Mouse (Mus musculus): ENCODE data around the gene 9930104L06Rik. TPM values are rescaled to one million over a fixed set of nuclear protein-coding genes. Genes with fewer than 3 reads are reported as not detected.
A peak's percentile ranks its signal among the peaks of the same experiment; 100 is the strongest.

The 9930104L06Rik gene
- polyA plus RNA-seq, 1 experiment from 2014 or later, result 13.1 TPM

DNA sequence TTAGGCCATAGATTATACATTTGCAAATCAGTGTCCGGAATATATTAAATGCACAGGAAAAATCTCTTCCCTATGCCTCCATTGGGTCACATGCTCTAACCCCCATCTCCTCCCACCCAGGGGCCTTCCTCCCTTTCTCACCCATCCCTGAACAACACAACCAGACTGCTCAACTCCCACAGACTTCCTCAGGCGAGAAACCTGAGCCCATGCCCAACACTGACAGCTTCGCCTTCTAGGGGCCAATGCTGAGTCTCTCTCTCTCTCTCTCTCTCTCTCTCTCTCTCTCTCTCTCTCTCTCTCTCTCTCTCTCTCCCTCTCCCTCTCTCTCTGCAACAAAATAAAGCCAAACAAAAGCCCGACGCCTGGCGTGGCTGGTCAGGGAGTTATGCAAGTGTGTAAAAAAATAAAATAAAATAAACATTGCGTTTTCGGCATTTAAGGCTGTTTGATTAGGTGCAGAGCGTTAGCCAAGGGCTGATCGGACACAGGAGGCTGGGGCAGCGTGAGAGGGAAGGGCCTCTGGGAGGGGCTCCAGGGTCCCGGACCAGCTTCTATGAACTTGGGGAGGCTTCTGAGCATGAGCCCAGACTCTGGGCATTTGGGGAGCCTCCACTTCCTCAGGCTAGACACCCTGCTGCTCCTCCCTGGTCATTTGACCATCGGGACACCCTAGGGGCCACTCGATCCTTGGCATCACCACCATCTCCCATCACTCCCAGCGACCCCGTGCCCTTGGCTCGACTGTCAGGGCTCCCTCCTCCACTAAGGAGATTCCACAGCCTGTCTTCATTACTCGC is 48.2 kb downstream of the 9930104L06Rik start:
- Histone ChIP-seq H3K9ac (no peak overlapping the region), H3K36me3 (no peaks in the 10 kb centered on the region), H3K27ac (no peak overlapping the region), H3K27me3 (peaks cover 70% of the 10 kb centered on the region), H3K4me1 (peaks cover 48% of the 10 kb centered on the region), H3K9me3 (no peaks in the 10 kb centered on the region), H3K4me3 (peak overlapping the region; percentile 6; the same call in 1 of the 2 replicates), H3K4me2 (peak overlapping the region; percentile 82)
- peak; percentile 12; the same call in 1 of the 2 replicates for ATAC-seq (ENCODE audit: borderline replicate concordance, extremely low read depth, low FRiP score, low TSS enrichment)
- 4% methylated on average over 18 of the region's 18 CpGs for WGBS

DNA sequence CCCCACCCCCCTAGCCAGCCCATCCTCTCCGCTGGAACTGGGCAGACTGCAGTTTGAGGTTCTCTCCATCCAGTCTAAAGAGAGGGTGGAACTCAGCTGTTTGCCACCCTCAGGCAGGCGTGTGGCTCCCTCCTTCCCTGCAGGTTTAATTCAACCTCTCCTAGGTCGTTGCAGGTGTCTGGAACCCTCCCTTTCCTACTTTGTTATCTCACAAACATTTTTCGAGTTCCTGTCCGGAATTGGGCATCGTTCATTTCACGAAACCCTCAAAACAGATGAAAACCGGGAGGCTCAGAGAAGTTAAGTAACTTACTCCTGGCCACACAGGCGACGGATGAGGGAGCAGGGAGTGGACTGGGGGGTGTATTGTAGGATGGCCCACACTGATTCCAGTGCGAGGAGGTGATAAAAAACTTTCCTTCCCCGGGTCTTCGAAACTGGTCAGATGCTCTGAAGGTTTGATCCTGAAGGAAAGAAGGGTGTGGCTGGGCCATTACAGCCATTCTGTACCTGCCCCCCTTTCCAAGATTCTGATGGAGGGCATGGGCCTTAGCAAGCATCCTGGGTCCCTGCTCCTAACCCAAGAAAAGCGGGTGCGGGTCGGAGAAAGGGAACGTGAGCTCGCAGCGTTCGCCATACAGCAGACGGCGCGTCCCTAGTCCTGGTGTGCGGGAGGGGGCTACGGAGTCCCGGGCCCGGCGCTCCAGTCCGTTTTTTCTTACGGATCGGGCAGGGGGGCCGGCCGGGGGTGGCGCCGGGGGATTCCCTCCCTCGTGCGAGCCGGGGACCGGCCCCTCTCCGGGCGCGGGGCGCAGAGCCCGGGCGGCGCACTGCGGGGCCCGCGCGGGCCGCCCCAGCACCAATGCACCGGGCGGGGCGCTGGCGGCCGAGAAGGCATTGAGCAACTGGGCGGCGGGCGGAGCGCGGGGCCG is 49.1 kb downstream of the 9930104L06Rik start, which contains the start of gene Rspo1:
TSS of gene Rspo1 (plus strand) at position 760 of the 932 bp plus-strand sequence.
- Histone ChIP-seq H3K27ac (no peak within 1 kb of the TSS), H3K4me1 (peaks cover 51% of the 10 kb centered on the region), H3K4me2 (peak within 1 kb of the TSS; percentile 82), H3K27me3 (peaks cover 79% of the 10 kb centered on the region), H3K36me3 (no peaks in the 10 kb centered on the region), H3K4me3 (peak within 1 kb of the TSS; percentile 49), H3K9me3 (no peaks in the 10 kb centered on the region), H3K9ac (peak within 1 kb of the TSS; percentile 38)
- ATAC-seq (ENCODE audit: borderline replicate concordance, extremely low read depth, low FRiP score, low TSS enrichment), result peak; percentile 36
- 1% methylated on average over 60 of the region's 62 CpGs for WGBS

DNA sequence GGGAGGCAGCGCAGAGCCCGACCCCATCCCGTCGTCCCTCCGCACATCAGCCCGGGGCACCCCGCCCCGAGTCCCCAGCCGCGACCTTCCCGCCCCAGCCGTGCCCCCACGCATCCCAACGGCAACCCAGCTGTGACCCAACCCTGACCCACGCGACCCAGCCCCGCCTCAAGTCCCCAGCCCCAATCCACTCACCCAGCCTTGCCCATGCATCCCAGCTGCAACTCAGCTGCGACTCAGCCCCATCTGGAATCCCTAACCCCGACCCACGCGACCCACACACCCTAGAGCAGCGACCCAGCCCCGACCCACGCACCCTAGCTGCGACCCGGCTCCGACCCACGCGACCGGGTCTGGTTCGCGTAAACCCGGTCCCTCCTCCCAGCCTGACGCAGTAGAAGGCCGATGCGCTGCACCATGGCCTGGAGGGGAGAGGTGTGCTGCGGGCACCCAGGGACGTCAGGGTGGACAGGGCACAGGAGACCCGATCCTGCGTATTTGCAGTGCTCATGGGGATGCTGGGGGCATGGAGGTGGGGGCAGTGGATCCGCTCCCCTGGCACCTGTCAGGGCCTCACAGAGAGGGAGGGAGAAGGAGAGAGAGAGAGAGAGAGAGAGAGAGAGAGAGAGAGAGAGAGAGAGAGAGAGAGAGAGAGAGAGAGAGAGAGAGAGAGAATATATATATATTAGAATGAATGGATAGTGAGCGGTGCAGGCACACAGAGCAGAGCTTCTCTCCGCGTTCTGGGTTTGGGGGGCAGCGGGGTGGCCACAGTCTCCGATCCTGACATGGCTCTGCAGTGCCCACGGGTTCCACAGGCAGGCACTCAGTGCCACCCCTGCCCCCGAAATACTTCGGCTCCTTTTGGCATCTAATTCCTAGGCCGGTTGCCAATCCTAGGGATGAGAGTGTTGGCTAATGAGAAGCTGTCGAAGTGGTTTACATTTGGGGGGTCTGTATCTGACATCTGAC is 50.2 kb downstream of the 9930104L06Rik start:
- Histone ChIP-seq H3K4me1 (peaks cover 51% of the 10 kb centered on the region), H3K36me3 (no peaks in the 10 kb centered on the region), H3K4me3 (peak overlapping the region; percentile 49), H3K9ac (peak overlapping the region; percentile 38), H3K27ac (no peak overlapping the region), H3K27me3 (peaks cover 84% of the 10 kb centered on the region), H3K9me3 (no peaks in the 10 kb centered on the region), H3K4me2 (peak overlapping the region; percentile 82)
- ATAC-seq (ENCODE audit: borderline replicate concordance, extremely low read depth, low FRiP score, low TSS enrichment), result 0 out of 2 replicates have a peak, but pooled peaks have one; percentile 1
- WGBS, result 2% methylated on average over 51 of the region's 51 CpGs

DNA sequence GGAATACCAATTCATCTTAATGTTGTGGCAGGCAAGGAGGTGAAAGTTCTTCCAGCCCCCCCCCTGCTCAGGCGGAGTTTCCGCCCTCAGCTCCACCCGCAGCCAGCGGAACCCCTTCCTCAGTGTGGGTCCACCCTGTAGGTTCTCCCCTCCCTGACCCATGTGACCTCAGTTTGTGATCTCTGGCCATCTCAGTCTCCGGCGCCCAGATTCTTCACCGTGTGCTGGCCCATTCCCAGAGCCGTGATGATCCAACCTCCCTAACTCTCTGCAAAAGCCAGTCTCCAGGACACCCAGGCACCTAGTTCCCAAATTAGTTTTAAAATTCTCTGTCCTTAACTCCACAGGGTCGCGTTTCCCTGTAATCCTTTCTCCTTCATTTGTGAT is 50.9 kb downstream of the 9930104L06Rik start:
- ATAC-seq (ENCODE audit: borderline replicate concordance, extremely low read depth, low FRiP score, low TSS enrichment), result no peak
- Histone ChIP-seq H3K27ac (no peak overlapping the region), H3K4me3 (peak overlapping the region; percentile 13; the same call in 1 of the 2 replicates), H3K9me3 (no peaks in the 10 kb centered on the region), H3K4me1 (peaks cover 51% of the 10 kb centered on the region), H3K36me3 (no peaks in the 10 kb centered on the region), H3K27me3 (peaks cover 84% of the 10 kb centered on the region), H3K9ac (no peak overlapping the region), H3K4me2 (peak overlapping the region; percentile 82)
- WGBS, result 13% methylated on average over 10 of the region's 10 CpGs

DNA sequence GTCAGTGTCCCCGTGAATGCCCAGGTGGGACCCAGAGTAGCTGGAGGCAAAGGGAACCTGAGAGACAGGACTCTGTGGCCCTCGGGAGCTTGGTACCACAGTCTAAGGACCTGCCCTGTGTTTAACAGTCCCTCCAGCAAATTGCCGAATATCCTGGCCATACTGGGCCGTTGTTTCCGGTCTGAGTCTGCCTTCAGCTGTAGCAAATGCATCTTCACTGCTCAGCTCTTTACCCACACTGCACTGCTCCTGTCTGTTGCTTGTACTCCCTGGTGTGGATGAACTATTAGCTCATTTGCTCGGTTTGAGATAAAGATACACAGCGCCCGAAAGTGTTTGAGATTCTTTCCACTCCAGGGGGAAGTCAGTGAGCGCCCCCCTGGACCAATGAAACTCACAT is 51.5 kb downstream of the 9930104L06Rik start:
- no peak overlapping the region for H3K4me2 ChIP-seq
- no peak overlapping the region for H3K4me3 ChIP-seq
- no peak for ATAC-seq (ENCODE audit: borderline replicate concordance, extremely low read depth, low FRiP score, low TSS enrichment)
- no peaks in the 10 kb centered on the region for H3K36me3 ChIP-seq
- H3K4me1 ChIP-seq, result peaks cover 51% of the 10 kb centered on the region
- no peaks in the 10 kb centered on the region for H3K9me3 ChIP-seq
- H3K27ac ChIP-seq, result no peak overlapping the region
- peaks cover 79% of the 10 kb centered on the region for H3K27me3 ChIP-seq
- 13% methylated on average over 9 of the region's 9 CpGs for WGBS
- H3K9ac ChIP-seq, result no peak overlapping the region

DNA sequence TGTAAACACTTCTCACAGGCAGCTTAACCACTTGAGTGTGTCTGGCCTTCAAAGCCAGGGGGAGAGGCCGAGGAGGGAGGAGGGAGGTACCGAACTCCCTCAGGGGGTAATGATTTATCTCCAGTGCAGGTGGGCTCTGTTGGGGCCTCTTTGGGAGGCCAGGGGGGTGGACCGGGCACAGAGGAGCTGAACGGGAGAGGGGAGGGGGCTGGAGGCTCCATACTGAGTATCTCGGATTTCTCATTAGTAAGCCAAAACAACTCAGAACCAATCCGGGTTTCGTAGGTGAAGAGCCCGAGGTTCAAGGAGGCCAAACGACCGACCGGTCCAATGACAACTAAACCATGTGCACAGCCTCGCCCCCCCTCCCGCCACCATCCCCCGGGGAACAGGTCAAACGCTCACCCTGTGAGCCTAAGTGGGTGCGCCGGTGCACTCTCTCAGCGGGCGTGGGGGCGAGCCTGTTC is 53.0 kb downstream of the 9930104L06Rik start:
- Histone ChIP-seq H3K4me1 (peaks cover 51% of the 10 kb centered on the region), H3K9ac (0 out of 2 replicates have a peak overlapping the region, but pooled peaks have one; percentile 3), H3K27ac (no peak overlapping the region), H3K27me3 (peaks cover 64% of the 10 kb centered on the region), H3K36me3 (no peaks in the 10 kb centered on the region), H3K4me3 (no peak overlapping the region), H3K4me2 (peak overlapping the region; percentile 45), H3K9me3 (no peaks in the 10 kb centered on the region)
- ATAC-seq (ENCODE audit: borderline replicate concordance, extremely low read depth, low FRiP score, low TSS enrichment), result no peak
- 6% methylated on average over 20 of the region's 20 CpGs for WGBS

DNA sequence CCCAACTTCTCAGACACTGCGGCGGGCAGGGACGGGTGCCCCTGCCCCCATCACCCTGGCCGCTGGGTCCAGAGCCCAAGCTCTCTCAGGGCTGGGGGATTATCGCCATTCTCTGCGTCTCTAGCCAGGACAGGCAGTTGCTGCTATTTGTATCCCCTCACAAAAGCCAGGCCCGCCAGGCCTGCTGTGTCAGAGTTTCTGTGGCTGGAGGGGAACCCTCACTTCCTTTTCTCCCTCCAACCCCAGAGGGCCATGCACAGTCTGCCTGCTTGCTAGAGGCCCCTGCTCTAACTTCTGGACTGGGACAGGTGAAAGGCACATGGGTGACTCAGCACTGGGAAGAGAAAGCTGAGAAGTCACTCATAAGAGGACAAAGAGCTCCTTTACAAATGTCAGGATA is 53.5 kb downstream of the 9930104L06Rik start:
- WGBS, result 3% methylated on average over 7 of the region's 7 CpGs
- no peaks in the 10 kb centered on the region for H3K36me3 ChIP-seq
- H3K27me3 ChIP-seq, result peaks cover 59% of the 10 kb centered on the region
- peaks cover 49% of the 10 kb centered on the region for H3K4me1 ChIP-seq
- H3K9me3 ChIP-seq, result no peaks in the 10 kb centered on the region
- no peak overlapping the region for H3K4me3 ChIP-seq
- no peak for ATAC-seq (ENCODE audit: borderline replicate concordance, extremely low read depth, low FRiP score, low TSS enrichment)
- peak overlapping the region; percentile 3; the same call in 1 of the 2 replicates for H3K9ac ChIP-seq
- H3K4me2 ChIP-seq, result peak overlapping the region; percentile 45
- no peak overlapping the region for H3K27ac ChIP-seq

Other genes starting within 250 kb of the 9930104L06Rik start
- gene Utp11, start 243.4 kb upstream of the 9930104L06Rik start, polyA plus RNA-seq (2015; fragmentation: Nextera tagmentation; extraction: Ambion mirVana), result 57.7 and 60.8 TPM in 2 replicates
- gene Fhl3, start 236.3 kb upstream of the 9930104L06Rik start, polyA plus RNA-seq (2015; fragmentation: Nextera tagmentation; extraction: Ambion mirVana), result 5.3 and 9.3 TPM in 2 replicates
- gene Sf3a3, start 222.3 kb upstream of the 9930104L06Rik start, polyA plus RNA-seq (2015; fragmentation: Nextera tagmentation; extraction: Ambion mirVana), result 148 and 151 TPM in 2 replicates
- 28.2 and 35.5 TPM in 2 replicates for gene Inpp5b, start 195.2 kb upstream of the 9930104L06Rik start, polyA plus RNA-seq (2015; fragmentation: Nextera tagmentation; extraction: Ambion mirVana)
- gene Mtf1, start 134.9 kb upstream of the 9930104L06Rik start, polyA plus RNA-seq (2015; fragmentation: Nextera tagmentation; extraction: Ambion mirVana), result 12.8 and 13.2 TPM in 2 replicates
- 36.1 and 40.5 TPM in 2 replicates for gene Yrdc, start 86.4 kb upstream of the 9930104L06Rik start, polyA plus RNA-seq (2015; fragmentation: Nextera tagmentation; extraction: Ambion mirVana)
- gene 1110065P20Rik, start 85.9 kb upstream of the 9930104L06Rik start, polyA plus RNA-seq (2015; fragmentation: Nextera tagmentation; extraction: Ambion mirVana), result 58.2 and 59.0 TPM in 2 replicates
- 0.42 and 0.59 TPM in 2 replicates for gene Maneal, start 74.9 kb upstream of the 9930104L06Rik start, polyA plus RNA-seq (2015; fragmentation: Nextera tagmentation; extraction: Ambion mirVana)
- gene Epha10, start 56.1 kb upstream of the 9930104L06Rik start, polyA plus RNA-seq (2015; fragmentation: Nextera tagmentation; extraction: Ambion mirVana), result not detected in 2 replicates
- gene Cdca8, start 2.3 kb downstream of the 9930104L06Rik start, polyA plus RNA-seq (2015; fragmentation: Nextera tagmentation; extraction: Ambion mirVana), result 154 and 166 TPM in 2 replicates
- 7.4 and 9.5 TPM in 2 replicates for gene Rspo1, start 49.4 kb downstream of the 9930104L06Rik start, polyA plus RNA-seq (2015; fragmentation: Nextera tagmentation; extraction: Ambion mirVana)
- 70.9 and 78.3 TPM in 2 replicates for gene Gnl2, start 79.5 kb downstream of the 9930104L06Rik start, polyA plus RNA-seq (2015; fragmentation: Nextera tagmentation; extraction: Ambion mirVana)
- gene Dnali1, start 128.7 kb downstream of the 9930104L06Rik start, polyA plus RNA-seq (2015; fragmentation: Nextera tagmentation; extraction: Ambion mirVana), result 1.7 and 2.0 TPM in 2 replicates
- gene Snip1, start 129.6 kb downstream of the 9930104L06Rik start, polyA plus RNA-seq (2015; fragmentation: Nextera tagmentation; extraction: Ambion mirVana), result 31.0 and 32.9 TPM in 2 replicates
- 52.3 and 53.4 TPM in 2 replicates for gene Meaf6, start 148.1 kb downstream of the 9930104L06Rik start, polyA plus RNA-seq (2015; fragmentation: Nextera tagmentation; extraction: Ambion mirVana)
- gene Zc3h12a, start 190.8 kb downstream of the 9930104L06Rik start, polyA plus RNA-seq (2015; fragmentation: Nextera tagmentation; extraction: Ambion mirVana), result 0.57 and 0.60 TPM in 2 replicates

Measured in lung, embryonic 15.5 days (tissue).